Mouse (Mus musculus): ENCODE results near the gene Hcls1. TPM values are rescaled to one million over a fixed set of nuclear protein-coding genes. Genes with fewer than 3 reads are reported as not detected.

The Hcls1 gene
- total RNA-seq, 2 experiments from 2014 or later, result 31.7 to 66.9 TPM

GRCm38 (mm10) chr16:36963415-36963814 lies 28.6 kb downstream of the Hcls1 start:
- ATAC-seq (replicated peaks; ENCODE audit: low FRiP score, low TSS enrichment, poor library complexity, severe bottlenecking), result no peak

- ATAC-seq (replicated peaks; ENCODE audit: low FRiP score, low TSS enrichment, poor library complexity, severe bottlenecking), result no peak
These were observed 44.3 kb downstream of the Hcls1 start for GRCm38 (mm10) chr16:36979127-36979526.

GRCm38 (mm10) chr16:36983796-36984195 lies 49.0 kb downstream of the Hcls1 start:
- ATAC-seq (replicated peaks; ENCODE audit: low FRiP score, low TSS enrichment, poor library complexity, severe bottlenecking), result no peak

GRCm38 (mm10) chr16:36985636-36986042 lies 50.9 kb downstream of the Hcls1 start:
- ATAC-seq (replicated peaks; ENCODE audit: low FRiP score, low TSS enrichment, poor library complexity, severe bottlenecking), result peak; percentile 93

GRCm38 (mm10) chr16:36987399-36987798 lies 52.6 kb downstream of the Hcls1 start:
- no peak for ATAC-seq (replicated peaks; ENCODE audit: low FRiP score, low TSS enrichment, poor library complexity, severe bottlenecking)

- ATAC-seq (replicated peaks; ENCODE audit: low FRiP score, low TSS enrichment, poor library complexity, severe bottlenecking), result no peak
These were observed 53.3 kb downstream of the Hcls1 start for GRCm38 (mm10) chr16:36988066-36988465.

GRCm38 (mm10) chr16:36989493-36989892 lies 54.7 kb downstream of the Hcls1 start:
- peak; percentile 75 for ATAC-seq (replicated peaks; ENCODE audit: low FRiP score, low TSS enrichment, poor library complexity, severe bottlenecking)

- no peak for ATAC-seq (replicated peaks; ENCODE audit: low FRiP score, low TSS enrichment, poor library complexity, severe bottlenecking)
These were observed 55.3 kb downstream of the Hcls1 start, which contains the start of gene Fbxo40 for GRCm38 (mm10) chr16:36989999-36990625. Fbxo40 (minus strand) TSS chr16:36990467.

- ATAC-seq (replicated peaks; ENCODE audit: low FRiP score, low TSS enrichment, poor library complexity, severe bottlenecking), result no peak
These were observed 62.9 kb downstream of the Hcls1 start for GRCm38 (mm10) chr16:36997650-36998049.

GRCm38 (mm10) chr16:36999366-36999972 lies 64.7 kb downstream of the Hcls1 start:
- no peak for ATAC-seq (replicated peaks; ENCODE audit: low FRiP score, low TSS enrichment, poor library complexity, severe bottlenecking)

- no peak for ATAC-seq (replicated peaks; ENCODE audit: low FRiP score, low TSS enrichment, poor library complexity, severe bottlenecking)
These were observed 74.5 kb downstream of the Hcls1 start for GRCm38 (mm10) chr16:37009262-37009661.

- ATAC-seq (replicated peaks; ENCODE audit: low FRiP score, low TSS enrichment, poor library complexity, severe bottlenecking), result peak; percentile 50
These were observed 75.6 kb downstream of the Hcls1 start for GRCm38 (mm10) chr16:37010370-37010769.

GRCm38 (mm10) chr16:37011061-37011921 lies 76.5 kb downstream of the Hcls1 start, which contains the start of gene Polq:
Polq (plus strand) TSS chr16:37011786.
- ATAC-seq (replicated peaks; ENCODE audit: low FRiP score, low TSS enrichment, poor library complexity, severe bottlenecking), result peak; percentile 97

GRCm38 (mm10) chr16:37011922-37012289 lies 77.1 kb downstream of the Hcls1 start:
- peak; percentile 55 for ATAC-seq (replicated peaks; ENCODE audit: low FRiP score, low TSS enrichment, poor library complexity, severe bottlenecking)

GRCm38 (mm10) chr16:37012336-37012735 lies 77.6 kb downstream of the Hcls1 start:
- peak; percentile 30 for ATAC-seq (replicated peaks; ENCODE audit: low FRiP score, low TSS enrichment, poor library complexity, severe bottlenecking)

Other genes starting within 250 kb of the Hcls1 start
- gene Ildr1, start 241.0 kb upstream of the Hcls1 start, total RNA-seq (2014; fragmentation: Nextera tagmentation), result 1.1 TPM in 1 of 2 replicates, not detected in the other
- gene Ildr1, start 241.0 kb upstream of the Hcls1 start, total RNA-seq (2017), result not detected in 2 replicates
- gene Slc15a2, start 150.0 kb upstream of the Hcls1 start, total RNA-seq (2014; fragmentation: Nextera tagmentation), result 18.1 and 27.1 TPM in 2 replicates
- gene Slc15a2, start 150.0 kb upstream of the Hcls1 start, total RNA-seq (2017), result 13.7 and 28.6 TPM in 2 replicates
- 4.6 and 19.2 TPM in 2 replicates for gene Iqcb1, start 106.6 kb upstream of the Hcls1 start, total RNA-seq (2014; fragmentation: Nextera tagmentation)
- 14.6 and 25.7 TPM in 2 replicates for gene Iqcb1, start 106.6 kb upstream of the Hcls1 start, total RNA-seq (2017)
- gene Eaf2, start 60.0 kb upstream of the Hcls1 start, total RNA-seq (2014; fragmentation: Nextera tagmentation), result 0.17 TPM in 1 of 2 replicates, not detected in the other
- gene Eaf2, start 60.0 kb upstream of the Hcls1 start, total RNA-seq (2017), result 4.3 TPM in 1 of 2 replicates, not detected in the other
- 16.7 and 30.8 TPM in 2 replicates for gene Golgb1, start 59.8 kb upstream of the Hcls1 start, total RNA-seq (2014; fragmentation: Nextera tagmentation)
- gene Golgb1, start 59.8 kb upstream of the Hcls1 start, total RNA-seq (2017), result 32.3 and 32.9 TPM in 2 replicates
- 0.66 TPM in 1 of 2 replicates, not detected in the other for gene Fbxo40, start 55.5 kb downstream of the Hcls1 start, total RNA-seq (2014; fragmentation: Nextera tagmentation)
- 1.1 and 1.6 TPM in 2 replicates for gene Fbxo40, start 55.5 kb downstream of the Hcls1 start, total RNA-seq (2017)
- gene Polq, start 76.8 kb downstream of the Hcls1 start, total RNA-seq (2014; fragmentation: Nextera tagmentation), result 46.2 and 56.2 TPM in 2 replicates
- gene Polq, start 76.8 kb downstream of the Hcls1 start, total RNA-seq (2017), result 22.7 and 36.1 TPM in 2 replicates

Measured in megakaryocyte-erythroid progenitor cell, adult 5-6 weeks (primary cell).